Mouse (Mus musculus) cerebellum, adult 11 months (tissue): ENCODE data around the gene Tmod4.
"Not testable (repeated sequence)": the region's sequence is repeated elsewhere in the genome, so short reads cannot be mapped to it uniquely, and the experiment has no call there.

Experiments used
- DNase-seq: peaks from one replicate; pipeline ENCODE4 v3.0.0; 2022

Tmod4 gene

GRCm38 (mm10) chr3:95124246-95124645 is at the start of gene Tmod4:
Gene Tmod4, plus strand, starts transcription at chr3:95124476.
- DNase-seq, result no peak

- DNase-seq, result no peak
Observed at GRCm38 (mm10) chr3:95088071-95088470, 36.2 kb upstream of the Tmod4 start.

GRCm38 (mm10) chr3:95100854-95101253 is 23.4 kb upstream of the Tmod4 start:
- DNase-seq, result no peak

GRCm38 (mm10) chr3:95105121-95105520 is 19.2 kb upstream of the Tmod4 start:
- no peak for DNase-seq

- no peak for DNase-seq
Observed at GRCm38 (mm10) chr3:95105586-95106337, 18.5 kb upstream of the Tmod4 start.

GRCm38 (mm10) chr3:95106338-95107117 is 17.7 kb upstream of the Tmod4 start, which contains the start of gene Pip5k1a:
Gene Pip5k1a, minus strand, starts transcription at chr3:95106930.
- peak; percentile 96 for DNase-seq

GRCm38 (mm10) chr3:95107308-95107707 is 17.0 kb upstream of the Tmod4 start:
- not testable (repeated sequence) for DNase-seq

GRCm38 (mm10) chr3:95107898-95108297 is 16.4 kb upstream of the Tmod4 start:
- DNase-seq, result no peak

- peak; percentile 80 for DNase-seq
Observed at GRCm38 (mm10) chr3:95110911-95111726, 13.2 kb upstream of the Tmod4 start, which contains the start of gene Vps72. Gene Vps72, plus strand, starts transcription at chr3:95111022.

- DNase-seq, result no peak
Observed at GRCm38 (mm10) chr3:95112760-95113159, 11.5 kb upstream of the Tmod4 start.

GRCm38 (mm10) chr3:95117751-95118150 is 6.5 kb upstream of the Tmod4 start:
- DNase-seq, result no peak

DNA sequence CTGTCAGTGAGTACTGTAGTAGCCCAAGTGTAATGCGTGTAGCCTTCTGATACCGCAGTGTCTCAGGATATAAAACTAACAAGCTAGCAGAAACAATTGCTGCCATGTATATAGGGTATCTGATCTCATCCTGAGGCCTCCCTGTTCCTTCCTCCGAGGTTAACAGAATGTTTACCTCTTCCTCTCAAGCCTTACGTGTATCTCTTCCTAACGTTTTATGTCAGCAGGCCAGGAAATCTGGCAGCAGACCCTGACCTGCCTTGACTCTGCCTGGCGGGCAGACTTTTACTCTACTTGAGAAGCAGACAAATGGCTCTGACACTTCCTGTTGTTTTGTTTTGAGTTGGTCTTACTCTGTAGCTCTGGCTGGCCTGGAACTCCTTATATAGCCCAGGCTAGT is 2.7 kb upstream of the Tmod4 start:
- DNase-seq, result no peak

DNA sequence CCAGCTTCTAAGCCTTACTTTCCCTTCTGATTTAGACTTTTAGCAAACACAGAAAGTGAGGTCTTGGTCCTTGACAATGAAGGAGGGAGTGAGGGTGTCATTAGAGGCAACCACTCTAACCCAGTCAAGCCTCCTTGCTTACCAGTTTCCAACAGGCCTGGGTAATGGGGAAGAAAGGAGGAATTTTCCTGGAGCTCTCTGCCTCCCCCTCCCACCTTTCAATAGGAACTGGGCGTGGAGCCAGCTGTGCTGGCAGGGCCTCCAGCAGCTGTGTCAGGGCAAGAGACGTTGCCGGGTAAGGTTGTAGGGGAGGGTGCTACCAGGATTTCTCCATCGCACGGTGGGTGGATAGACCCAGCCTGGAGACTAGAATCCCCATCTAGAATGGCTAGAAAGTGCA is 696 bp downstream of the Tmod4 start:
- DNase-seq, result no peak

- DNase-seq, result peak; percentile 50
Observed at GRCm38 (mm10) chr3:95129226-95129651, 5.0 kb downstream of the Tmod4 start.

- no peak for DNase-seq
Observed at GRCm38 (mm10) chr3:95130081-95130480, 5.8 kb downstream of the Tmod4 start.

DNA sequence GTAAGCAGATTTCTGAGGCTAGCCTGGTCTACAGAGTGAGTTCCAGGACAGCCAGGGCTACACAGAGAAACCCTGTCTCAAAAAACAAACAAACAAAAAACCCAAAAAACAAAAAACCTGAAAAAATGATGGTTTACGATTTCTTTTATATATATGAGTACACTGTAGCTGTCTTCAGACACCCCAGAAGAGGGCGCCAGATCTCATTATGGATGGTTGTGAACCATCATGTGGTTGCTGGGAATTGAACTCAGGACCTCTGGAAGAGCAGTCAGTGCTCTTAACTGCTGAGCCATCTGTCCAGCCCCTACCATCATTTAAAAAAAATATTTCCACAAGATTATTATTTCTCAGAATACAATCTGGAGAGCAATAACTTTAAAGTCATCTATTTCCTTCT is 8.1 kb downstream of the Tmod4 start:
- DNase-seq, result not testable (repeated sequence)

- DNase-seq, result no peak
Observed at GRCm38 (mm10) chr3:95133176-95133575, 8.9 kb downstream of the Tmod4 start.

- DNase-seq, result peak; percentile 88
Observed at GRCm38 (mm10) chr3:95133680-95134101, 9.4 kb downstream of the Tmod4 start, which contains the start of the genes Scnm1 and Lysmd1. Gene Scnm1, minus strand, starts transcription at chr3:95134011. Gene Lysmd1, plus strand, starts transcription at chr3:95134088.

GRCm38 (mm10) chr3:95134133-95134532 is 9.9 kb downstream of the Tmod4 start:
- DNase-seq, result not testable (repeated sequence)

DNA sequence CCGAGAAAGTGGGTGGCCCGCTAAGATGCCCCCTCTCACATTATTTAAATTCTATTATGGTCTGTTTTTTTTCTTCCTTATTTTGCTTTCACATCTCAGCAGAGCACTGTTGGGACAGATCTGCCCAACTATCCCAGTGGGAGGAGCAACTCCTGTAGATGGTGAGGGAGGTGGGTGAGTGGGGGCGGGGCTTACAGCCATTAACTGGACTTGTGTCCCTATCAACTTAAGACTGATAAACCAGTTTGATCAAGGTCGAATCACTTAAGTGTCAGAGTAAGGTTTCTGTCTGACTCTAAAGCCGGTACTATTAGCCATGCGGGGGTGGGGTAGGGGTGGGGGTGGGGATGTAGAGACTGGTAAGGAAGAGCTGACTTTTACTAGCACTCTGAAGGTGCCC is 10.7 kb downstream of the Tmod4 start:
- DNase-seq, result peak; percentile 55

DNA sequence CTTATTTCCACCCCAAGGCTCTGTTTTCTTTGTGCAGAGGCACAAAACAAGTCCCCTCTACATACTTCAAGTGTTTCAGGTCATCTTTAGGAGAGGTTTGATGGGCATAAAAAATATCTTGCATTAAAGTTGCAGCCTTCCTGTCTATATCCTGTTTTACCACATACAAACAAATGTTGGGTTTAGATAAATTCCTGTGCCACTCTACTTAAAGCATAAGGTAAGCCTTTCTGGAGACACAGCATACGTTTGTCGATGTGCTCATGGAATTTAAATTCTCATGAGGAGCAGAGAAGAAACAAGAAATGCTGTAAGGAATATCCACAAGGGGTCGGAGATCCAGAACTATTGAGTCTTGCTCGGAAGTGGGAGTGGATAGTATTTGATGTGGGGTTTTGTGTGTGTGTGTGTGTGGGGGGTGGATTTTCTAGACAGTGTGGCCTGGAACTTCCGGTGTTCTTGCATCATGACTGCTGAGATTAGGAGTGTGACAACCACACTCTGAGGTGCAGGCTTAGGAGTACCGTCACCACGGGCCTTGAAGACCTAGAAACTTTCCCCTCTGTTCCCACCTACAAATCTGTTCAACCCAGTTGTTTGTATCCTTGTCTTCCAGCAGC is 11.3 kb downstream of the Tmod4 start:
- no peak for DNase-seq

DNA sequence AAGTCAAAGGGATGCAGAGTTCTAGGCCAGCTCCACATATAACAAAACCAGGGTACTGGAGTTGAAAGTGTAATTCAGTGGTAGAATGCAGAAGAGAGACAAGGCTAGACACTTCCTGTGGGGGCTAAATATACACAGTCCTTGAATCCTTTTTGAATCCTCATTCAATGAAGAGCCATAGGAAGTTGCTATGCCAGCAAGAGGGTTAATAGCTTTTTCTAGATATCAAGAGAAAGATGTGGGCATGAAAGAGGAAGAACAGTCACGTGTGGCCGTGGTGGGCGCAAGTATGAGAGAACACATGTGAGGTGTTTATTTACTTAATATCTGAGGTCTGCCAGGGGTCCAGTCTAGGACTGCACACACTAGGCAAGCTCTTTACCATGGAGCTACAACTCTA is 12.1 kb downstream of the Tmod4 start:
- DNase-seq, result no peak
